Mouse (Mus musculus): ENCODE measurements around the gene Npw.

Npw gene

DNA sequence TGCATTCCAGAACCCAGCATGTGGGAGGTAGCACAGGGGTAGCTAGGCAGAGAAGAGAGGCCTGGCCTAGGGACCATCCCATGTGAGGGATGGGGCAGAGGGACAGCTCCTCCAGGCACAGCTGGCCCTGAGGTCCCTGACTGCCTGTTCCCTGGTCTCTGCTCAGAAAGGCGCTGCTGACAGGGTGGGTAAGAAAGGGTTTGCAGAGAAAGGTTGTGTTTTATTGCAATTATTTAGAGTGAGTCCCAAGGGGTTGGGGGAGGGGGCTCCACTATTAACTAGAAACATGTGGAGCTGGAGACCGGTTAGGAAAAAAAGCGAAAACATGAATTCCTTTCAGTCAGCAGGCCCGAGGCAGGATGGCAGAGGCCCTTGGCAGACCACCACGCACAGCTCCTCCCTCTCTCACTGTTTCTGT lies 18.7 kb downstream of the Npw start:
- DNase-seq = peak; percentile 58

DNA sequence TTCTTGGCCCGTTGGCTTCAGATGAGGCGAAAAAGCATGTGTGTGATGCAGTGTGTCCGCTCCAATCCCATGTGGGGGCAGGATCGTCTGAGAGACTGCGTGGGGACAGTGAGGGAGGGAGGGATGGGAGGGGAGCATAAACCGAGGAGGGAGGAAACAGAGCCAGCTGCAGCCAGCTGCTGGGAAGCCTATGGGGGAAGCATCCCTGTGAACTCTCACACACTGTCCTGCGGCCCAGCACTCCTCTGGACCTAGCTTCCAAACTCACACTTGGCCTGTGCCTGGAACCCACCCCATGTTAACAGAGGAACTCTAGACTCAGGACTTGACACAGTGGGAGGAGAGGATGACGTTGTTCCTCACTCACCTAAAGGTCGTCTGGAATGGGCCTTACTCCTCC lies 19.4 kb downstream of the Npw start:
- peak; percentile 87 for DNase-seq

DNA sequence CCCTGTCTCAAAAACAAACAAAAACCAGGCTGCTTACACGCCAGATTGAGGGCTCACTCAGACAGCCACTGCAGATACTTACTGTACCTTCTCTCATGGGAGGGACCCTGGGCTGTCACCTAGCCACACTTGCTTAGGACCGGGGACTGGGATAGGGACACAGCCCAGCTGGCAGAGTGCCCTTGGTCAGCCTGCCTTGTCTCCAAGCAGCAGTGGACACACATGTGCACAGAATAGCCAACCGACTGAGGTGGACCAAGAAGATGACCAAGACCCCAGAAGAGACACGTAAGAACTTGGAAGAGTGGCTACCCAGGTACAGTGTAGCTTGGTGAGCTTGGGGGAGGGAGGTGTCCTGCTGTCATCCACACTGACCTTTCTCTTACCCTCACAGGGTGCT lies 20.0 kb downstream of the Npw start:
- peak; percentile 49 for DNase-seq

DNA sequence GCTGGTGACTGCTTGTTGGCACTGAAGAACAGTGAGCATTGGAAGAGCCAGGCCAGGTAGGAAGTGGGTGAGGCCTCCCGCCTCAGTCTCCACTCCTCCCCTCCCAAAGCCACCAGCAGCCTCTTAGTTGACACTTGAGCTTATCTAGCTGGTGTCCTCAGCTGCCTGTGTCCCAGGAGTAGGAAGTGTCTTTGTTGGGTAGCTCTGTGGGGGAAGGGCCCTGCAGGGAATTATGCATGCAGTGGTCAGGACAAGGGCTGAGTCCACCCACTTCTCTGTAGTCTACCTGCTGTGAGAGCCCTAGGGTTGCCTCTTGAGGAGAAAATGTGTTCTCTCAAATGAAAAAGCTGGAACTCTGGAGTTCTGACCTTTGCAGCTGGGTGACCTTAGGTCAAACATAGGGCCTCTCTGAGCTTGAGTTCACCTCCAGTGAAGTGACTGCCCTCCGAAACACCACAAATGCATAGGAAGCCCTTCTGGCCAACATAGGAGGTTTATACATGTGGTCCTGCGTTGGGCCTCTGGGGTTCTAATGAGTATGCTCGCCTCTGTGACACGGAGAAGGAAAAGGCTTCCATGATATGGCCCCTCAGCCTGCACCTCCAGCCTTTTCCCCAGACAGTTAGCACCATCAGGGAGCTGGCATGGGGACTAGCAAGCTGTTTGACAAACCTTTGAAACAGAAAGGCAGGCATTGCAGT lies 21.3 kb downstream of the Npw start:
- DNase-seq = peak; percentile 71

- DNase-seq = peak; percentile 47
Measured at GRCm38 (mm10) chr17:24635694-24636093, 22.6 kb downstream of the Npw start.

DNA sequence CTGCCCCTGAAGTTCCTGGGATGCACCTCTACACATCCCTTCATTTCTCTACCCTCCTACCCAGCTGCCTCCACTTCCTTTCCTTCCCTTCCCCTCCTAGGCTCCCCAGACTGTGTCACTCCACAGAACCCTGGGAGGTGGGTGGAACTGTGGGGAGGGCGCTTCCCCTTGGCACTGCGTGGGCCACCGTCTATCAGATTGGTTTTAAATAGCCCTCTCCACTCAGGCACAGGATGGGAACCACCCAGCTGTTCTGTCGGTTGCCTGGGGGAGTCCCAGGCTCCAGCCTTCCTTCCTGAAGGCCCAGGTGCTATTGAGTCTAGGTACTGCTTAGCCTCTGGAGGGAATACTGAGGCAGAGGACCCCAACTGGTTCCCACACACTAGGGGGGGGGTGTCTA lies 23.2 kb downstream of the Npw start:
- peak; percentile 76 for DNase-seq

DNA sequence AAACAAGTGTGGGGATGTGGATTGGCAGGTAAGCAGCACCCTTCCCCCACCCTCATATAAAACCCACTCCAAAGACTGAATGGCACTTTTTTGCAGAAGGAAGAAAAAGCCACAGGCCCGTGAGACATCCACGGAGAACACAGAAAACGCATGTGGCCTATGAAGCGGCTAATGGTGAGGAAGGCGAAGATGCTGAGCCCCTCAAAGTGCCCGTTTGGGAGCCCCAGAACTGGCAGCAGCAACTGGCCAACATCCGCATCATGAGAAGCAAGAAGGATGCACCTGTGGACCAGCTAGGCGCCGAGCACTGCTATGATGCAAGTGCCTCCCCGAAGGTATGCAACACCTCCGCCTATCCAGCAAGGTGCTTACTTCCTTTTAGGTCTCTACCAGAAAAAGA lies 24.4 kb downstream of the Npw start:
- no peak for DNase-seq

DNA sequence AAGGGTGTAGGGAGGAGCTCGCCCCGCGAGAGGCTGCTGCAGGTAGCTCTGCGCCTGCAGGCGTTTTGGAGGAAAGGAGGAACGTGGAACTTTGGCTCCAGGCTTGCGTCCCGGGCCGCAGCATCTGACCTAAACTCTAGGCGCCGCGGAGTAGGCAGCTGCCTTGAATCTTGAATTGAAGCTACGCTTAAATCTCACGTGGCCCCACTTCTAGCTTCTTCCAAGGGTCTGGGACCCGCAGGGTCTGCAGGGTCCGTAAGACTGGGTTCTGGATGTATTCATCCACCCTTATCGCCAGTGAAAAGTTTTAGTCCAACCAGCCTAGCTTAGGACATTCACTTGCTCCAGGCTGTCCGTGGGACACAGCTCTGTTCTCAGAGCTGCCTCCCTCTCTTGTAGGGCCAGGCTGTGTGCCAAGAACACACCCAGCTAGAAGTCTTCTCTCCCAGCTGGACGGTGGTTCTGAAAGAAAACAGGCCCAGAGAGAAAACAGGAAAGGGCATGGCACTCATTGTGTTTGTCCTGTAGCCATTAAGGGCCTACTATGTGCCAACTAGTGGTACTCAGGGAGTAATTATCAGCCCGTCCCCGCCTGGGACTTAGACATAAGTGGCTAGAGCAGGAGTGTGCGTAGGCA lies 25.3 kb downstream of the Npw start:
- DNase-seq = peak; percentile 92

- peak; percentile 91 for DNase-seq
Measured at GRCm38 (mm10) chr17:24632167-24632812, 26.0 kb downstream of the Npw start, which contains the start of the genes Tsc2 and Nthl1. TSS of gene Tsc2 (minus strand) at chr17:24632630. TSS of gene Nthl1 (plus strand) at chr17:24632680.

- no peak for DNase-seq
Measured at GRCm38 (mm10) chr17:24630072-24630471, 28.2 kb downstream of the Npw start.

DNA sequence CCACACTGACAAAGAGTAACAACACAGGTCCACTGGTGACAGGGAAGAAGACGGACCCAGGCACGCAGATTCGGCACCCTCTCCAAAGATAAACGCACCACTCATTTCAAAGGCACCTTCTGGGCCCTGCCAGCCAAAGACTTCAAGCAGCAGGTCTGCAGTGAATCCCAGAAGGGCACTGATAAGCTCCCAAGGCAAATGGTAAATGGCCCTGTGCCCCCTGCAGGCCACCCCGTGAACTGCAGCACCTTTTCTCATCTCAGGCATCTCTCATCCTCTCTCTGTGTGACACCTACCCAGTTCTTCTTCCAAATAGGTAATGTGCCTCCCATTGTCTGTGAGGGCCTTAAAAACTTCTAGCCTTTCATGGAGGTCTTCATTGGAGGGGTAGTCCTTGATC lies 29.6 kb downstream of the Npw start:
- DNase-seq = peak; percentile 80

- no peak for DNase-seq
Measured at GRCm38 (mm10) chr17:24625472-24625871, 32.8 kb downstream of the Npw start.

DNA sequence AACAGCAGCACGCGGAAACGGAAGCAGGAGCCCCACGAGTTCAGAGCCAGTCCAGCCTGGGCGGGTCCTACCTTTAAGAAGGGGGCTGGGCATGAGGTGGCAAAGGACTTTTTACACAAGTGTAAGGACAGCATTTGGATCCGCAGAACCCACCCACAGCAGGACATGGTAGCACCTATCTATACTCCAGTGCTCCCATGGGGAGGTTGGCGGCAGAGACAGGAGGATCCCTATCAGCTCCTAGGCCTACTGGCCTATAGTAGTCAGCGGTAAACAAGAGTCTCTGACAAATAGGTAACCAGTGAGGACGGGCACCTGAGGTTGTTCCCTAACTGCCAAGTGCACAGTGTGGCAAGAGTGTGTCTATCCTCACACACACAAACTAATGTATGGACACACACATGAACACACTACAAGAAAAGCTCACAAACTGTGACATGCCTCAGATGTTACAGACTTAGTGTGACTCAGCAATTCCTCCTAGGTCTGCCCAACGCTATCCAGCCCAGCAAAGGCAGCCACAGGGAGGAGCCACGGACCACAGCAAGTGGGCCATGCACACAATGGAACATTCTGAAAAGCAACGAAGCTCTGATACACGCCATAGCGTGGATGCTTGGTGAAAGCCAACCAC lies 40.6 kb downstream of the Npw start:
- no peak for DNase-seq

- DNase-seq = no peak
Measured at GRCm38 (mm10) chr17:24610711-24611110, 47.5 kb downstream of the Npw start.

- DNase-seq = no peak
Measured at GRCm38 (mm10) chr17:24608874-24609273, 49.4 kb downstream of the Npw start.

DNA sequence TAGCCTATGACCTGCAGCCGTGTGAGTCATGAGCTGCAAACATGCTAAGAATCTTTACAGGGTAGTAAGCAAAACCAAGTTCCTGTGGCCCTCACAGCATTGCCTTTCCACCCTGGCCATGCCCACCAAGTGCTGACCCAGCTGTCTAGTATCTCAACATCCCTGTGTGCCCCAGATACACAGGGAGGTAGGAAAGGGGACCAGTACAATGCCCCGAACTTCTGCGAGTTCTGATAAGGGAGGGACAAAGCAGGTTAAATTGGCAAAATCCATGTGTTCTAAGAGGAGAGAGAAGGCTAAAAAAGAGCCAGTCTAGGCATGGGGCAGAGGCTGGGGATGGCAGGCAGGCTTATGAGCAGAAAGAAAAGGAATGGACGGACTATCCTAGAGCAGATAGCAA lies 49.9 kb downstream of the Npw start:
- DNase-seq = no peak
